Mouse (Mus musculus) liver, embryonic 14.5 days (tissue): ENCODE data around the gene Olfr1016.

Source experiments
- CTCF ChIP-seq: IDR thresholded peaks from 2 replicates; pipeline ENCODE4 v1.5.1; 2016; ENCODE audit warnings: antibody characterized with exemption, low read depth, control low read depth
- EP300 ChIP-seq: IDR thresholded peaks from 2 replicates; pipeline ENCODE4 v1.6.1; 2016; ENCODE audit warnings: antibody characterized with exemption, low read depth

GRCm38 (mm10) chr2:85792331-85792730, 10.0 kb downstream of the Olfr1016 start:
- no peak for TF ChIP-seq CTCF
- no peak for TF ChIP-seq EP300
